Mouse (Mus musculus): Measurements from ENCODE around the gene Tango2.
"Not testable (repeated sequence)": the region's sequence is repeated elsewhere in the genome, so short reads cannot be mapped to it uniquely, and the experiment has no call there.

Tango2 gene

DNA sequence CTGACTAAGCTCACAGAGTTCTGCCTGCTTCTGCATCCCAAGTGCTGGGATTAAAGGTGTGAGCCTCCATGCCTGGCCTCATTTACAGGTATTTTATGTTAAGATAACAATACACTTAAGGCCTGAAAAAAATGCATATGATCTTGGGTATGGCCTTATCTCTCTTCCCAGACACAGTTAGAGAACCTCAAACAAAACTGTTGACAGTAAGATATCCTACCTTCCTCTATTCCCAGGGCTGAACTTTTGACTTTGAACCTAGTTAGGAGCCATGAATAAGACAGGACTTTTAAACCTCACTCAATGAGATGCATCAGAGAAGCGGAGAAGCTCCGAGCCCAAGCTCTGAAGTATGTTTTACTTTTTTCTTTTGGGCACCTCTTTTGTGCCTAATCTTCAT, 5.8 kb downstream of the Tango2 start:
- DNase-seq (ENCODE audit: low read depth, low spot score), result no peak
- Histone ChIP-seq H3K36me3 (ENCODE audit: control insufficient read depth, insufficient read depth, low read length, poor library complexity, severe bottlenecking) (no peaks in the 10 kb centered on the region), H3K27me3 (ENCODE audit: control insufficient read depth, insufficient read depth, low read length, poor library complexity, severe bottlenecking) (no peaks in the 10 kb centered on the region)

DNA sequence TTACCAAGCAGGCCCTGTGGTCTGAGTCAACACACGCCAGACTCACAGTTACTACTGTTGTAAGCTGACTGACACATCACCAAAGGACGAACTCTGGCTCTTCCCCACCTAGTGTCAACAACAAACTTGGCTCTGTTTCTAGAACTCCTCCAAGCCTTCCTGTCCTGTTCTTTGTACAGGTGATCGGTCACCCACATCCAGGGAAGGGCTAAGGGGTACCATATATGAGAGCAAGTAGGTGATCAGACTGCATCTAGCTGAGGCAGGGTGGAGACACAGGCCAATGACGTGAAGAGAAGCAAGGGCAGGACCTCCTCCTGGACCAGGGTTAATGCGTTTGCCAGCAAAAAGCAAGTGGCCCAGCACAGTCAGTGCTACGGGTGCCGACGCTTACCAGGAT, 6.3 kb downstream of the Tango2 start:
- no peak for DNase-seq (ENCODE audit: low read depth, low spot score)

DNA sequence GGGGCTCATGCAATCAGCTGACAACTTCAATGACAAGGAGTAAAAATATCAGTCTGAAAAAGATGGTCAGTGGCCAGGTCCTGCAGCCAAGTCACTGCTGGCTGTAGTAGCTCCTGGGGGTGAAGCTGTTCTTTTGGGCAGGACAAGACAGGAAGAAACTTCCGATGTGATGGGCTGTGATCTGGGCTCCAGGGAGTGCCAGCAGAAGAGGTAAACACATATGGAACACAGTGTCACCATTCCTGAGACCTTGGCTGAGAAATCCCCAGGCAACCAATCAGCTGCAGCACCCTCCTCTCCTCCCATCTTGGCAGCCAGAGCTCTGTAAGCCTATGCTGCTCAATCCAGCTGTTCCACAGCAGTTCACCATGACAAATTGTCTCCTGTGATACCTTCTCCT, 8.0 kb downstream of the Tango2 start:
- H3K27me3 ChIP-seq (ENCODE audit: control insufficient read depth, insufficient read depth, low read length, poor library complexity, severe bottlenecking), result no peaks in the 10 kb centered on the region
- DNase-seq (ENCODE audit: low read depth, low spot score), result no peak
- no peaks in the 10 kb centered on the region for H3K36me3 ChIP-seq (ENCODE audit: control insufficient read depth, insufficient read depth, low read length, poor library complexity, severe bottlenecking)

More for the DNA sequence above, 6.3 kb downstream of the Tango2 start:
- Histone ChIP-seq H3K36me3 (ENCODE audit: control insufficient read depth, insufficient read depth, low read length, poor library complexity, severe bottlenecking) (no peaks in the 10 kb centered on the region), H3K27me3 (ENCODE audit: control insufficient read depth, insufficient read depth, low read length, poor library complexity, severe bottlenecking) (no peaks in the 10 kb centered on the region)

DNA sequence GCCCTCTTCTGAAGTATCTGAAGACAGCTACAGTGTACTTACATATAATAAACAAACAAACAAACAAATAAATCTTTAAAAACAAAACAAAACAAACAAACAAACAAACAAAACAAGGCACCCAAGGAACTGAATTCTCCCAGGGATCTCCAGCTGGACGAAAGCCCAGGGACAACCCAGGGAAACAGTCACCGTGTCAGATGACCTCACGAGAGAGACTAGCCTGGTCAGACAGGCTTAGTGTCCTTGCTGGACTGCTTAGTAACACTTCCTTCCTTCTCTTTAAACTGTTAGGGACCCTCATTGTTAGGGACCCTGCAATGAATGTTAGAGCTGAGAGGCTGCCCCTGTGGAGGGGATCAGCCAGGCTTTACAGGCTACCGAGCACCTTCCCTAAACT, 10.6 kb downstream of the Tango2 start:
- DNase-seq (ENCODE audit: low read depth, low spot score), result no peak
- Histone ChIP-seq H3K36me3 (ENCODE audit: control insufficient read depth, insufficient read depth, low read length, poor library complexity, severe bottlenecking) (no peaks in the 10 kb centered on the region), H3K27me3 (ENCODE audit: control insufficient read depth, insufficient read depth, low read length, poor library complexity, severe bottlenecking) (no peaks in the 10 kb centered on the region)

DNA sequence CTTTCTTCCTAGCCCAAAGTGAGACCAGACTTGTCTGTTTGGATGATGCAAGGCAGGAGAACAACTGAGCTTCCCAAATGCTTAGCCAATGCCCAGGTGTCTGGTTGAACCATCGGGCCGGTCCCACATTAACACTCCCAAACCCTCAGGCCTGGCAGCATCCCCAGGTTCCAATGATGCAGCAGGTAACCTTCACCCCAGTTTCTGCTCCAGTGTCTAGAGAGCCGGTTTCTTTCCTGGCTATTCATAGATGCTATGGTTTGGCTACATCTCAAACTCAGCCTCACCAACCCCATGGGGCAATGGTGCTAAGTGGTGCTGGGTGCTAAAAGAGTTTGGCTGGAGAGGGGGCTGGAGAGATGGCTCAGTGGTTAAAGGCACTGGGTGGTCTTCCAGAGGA, 11.9 kb downstream of the Tango2 start:
- no peak for DNase-seq (ENCODE audit: low read depth, low spot score)

DNA sequence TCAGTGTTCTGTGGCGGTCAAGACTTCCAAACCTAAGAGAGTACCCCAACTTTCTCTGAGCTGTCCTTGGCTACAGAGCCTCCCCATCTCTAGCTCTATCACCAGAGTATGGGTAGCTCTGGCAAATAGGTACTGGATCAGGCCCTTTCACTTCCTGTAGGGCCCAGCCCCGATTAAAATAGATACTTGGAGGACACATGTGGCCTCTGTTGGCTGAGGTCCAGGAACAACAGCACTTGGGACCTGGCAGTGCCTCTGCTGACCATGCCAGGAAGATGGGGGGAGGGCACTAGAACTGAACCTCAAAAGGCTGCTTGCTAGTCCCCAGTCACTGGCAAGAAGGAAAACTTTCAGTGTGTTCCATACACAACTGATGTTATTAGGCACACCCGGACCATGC, 13.9 kb downstream of the Tango2 start:
- no peak for DNase-seq (ENCODE audit: low read depth, low spot score)
- no peaks in the 10 kb centered on the region for H3K27me3 ChIP-seq (ENCODE audit: control insufficient read depth, insufficient read depth, low read length, poor library complexity, severe bottlenecking)

More for the DNA sequence above, 11.9 kb downstream of the Tango2 start:
- H3K36me3 ChIP-seq (ENCODE audit: control insufficient read depth, insufficient read depth, low read length, poor library complexity, severe bottlenecking), result no peaks in the 10 kb centered on the region
- no peaks in the 10 kb centered on the region for H3K27me3 ChIP-seq (ENCODE audit: control insufficient read depth, insufficient read depth, low read length, poor library complexity, severe bottlenecking)

DNA sequence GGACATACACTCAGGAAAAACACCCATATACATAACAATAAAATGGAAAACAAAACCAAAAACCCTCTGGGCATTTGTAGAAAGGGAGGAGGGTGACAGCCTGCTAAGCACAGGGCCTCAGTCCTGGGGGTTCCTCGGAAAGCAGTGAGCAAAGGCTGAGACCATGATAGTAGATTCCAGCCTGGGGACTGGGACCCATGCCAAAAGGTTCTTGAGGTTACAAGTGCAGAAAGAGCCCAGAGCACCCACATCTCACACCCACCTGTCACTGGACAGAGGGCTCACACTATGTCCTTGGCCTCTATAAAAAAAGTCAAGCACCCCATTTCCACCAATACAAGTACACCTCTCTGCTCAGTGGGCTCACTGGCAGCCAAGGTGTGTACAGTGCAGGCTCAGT, 19.4 kb downstream of the Tango2 start:
- DNase-seq (ENCODE audit: low read depth, low spot score), result no peak
- Histone ChIP-seq H3K27me3 (ENCODE audit: control insufficient read depth, insufficient read depth, low read length, poor library complexity, severe bottlenecking) (no peaks in the 10 kb centered on the region), H3K36me3 (ENCODE audit: control insufficient read depth, insufficient read depth, low read length, poor library complexity, severe bottlenecking) (no peaks in the 10 kb centered on the region)

More for the DNA sequence above, 13.9 kb downstream of the Tango2 start:
- no peaks in the 10 kb centered on the region for H3K36me3 ChIP-seq (ENCODE audit: control insufficient read depth, insufficient read depth, low read length, poor library complexity, severe bottlenecking)

DNA sequence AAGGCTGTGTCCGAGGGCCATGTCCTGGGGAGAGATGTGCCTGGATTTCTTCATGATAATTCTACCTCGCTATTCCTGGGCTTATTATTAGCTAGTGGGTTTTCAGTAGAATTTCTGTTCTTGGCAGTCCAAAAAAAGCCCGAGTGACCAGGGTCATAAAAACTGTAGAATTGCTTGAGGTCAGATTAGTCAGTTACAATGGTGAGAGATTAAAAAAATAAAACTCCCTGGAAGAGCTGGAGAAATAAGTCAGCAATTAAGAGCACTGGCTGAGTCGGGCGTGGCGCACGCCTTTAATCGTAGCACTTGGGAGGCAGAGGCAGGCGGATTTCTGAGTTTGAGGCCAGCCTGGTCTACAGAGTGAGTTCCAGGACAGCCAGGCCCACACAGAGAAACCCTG, 20.0 kb downstream of the Tango2 start:
- DNase-seq (ENCODE audit: low read depth, low spot score), result no peak
- Histone ChIP-seq H3K27me3 (ENCODE audit: control insufficient read depth, insufficient read depth, low read length, poor library complexity, severe bottlenecking) (no peaks in the 10 kb centered on the region), H3K36me3 (ENCODE audit: control insufficient read depth, insufficient read depth, low read length, poor library complexity, severe bottlenecking) (no peaks in the 10 kb centered on the region)

DNA sequence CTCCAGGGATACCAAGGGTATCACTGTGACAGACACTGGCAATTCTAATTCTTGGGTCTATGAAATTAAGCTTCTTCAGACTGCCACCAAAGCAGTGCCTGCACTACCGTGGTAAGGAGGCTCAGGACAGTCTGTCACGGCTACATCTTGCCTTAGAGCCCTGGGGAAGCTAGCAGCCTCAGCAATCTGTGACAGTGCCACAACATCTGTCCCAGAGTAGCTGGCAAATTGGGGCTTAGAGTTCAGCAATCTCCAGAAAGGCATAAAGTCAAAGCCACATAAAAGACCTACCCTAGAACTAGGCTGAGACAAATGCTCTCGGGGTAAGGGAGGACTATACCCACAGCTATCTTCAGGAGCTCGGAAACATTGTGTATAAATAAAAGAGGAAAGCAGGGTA, 22.2 kb downstream of the Tango2 start:
- Histone ChIP-seq H3K36me3 (ENCODE audit: control insufficient read depth, insufficient read depth, low read length, poor library complexity, severe bottlenecking) (no peaks in the 10 kb centered on the region), H3K27me3 (ENCODE audit: control insufficient read depth, insufficient read depth, low read length, poor library complexity, severe bottlenecking) (no peaks in the 10 kb centered on the region)
- DNase-seq (ENCODE audit: low read depth, low spot score), result no peak

DNA sequence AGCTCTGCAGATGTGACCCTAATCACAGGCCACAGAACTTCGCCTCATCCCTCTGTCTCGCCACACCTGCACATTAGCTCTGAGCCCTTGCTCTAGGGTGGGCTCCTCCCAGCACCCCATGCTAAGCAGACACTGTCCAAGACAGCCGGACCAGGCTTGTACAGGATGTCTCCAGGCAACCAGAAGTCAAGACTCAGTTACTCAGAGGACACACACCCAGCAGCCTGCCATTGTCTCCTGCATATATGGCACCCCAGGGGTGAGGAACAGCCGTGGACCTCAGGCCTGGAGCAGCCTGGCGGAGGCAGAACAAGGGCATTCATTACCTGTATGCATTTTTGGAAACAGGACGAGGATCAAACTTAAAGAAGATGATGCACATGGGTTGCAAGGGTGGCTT, 23.9 kb downstream of the Tango2 start:
- DNase-seq (ENCODE audit: low read depth, low spot score), result no peak
- no peaks in the 10 kb centered on the region for H3K27me3 ChIP-seq (ENCODE audit: control insufficient read depth, insufficient read depth, low read length, poor library complexity, severe bottlenecking)
- no peaks in the 10 kb centered on the region for H3K36me3 ChIP-seq (ENCODE audit: control insufficient read depth, insufficient read depth, low read length, poor library complexity, severe bottlenecking)

DNA sequence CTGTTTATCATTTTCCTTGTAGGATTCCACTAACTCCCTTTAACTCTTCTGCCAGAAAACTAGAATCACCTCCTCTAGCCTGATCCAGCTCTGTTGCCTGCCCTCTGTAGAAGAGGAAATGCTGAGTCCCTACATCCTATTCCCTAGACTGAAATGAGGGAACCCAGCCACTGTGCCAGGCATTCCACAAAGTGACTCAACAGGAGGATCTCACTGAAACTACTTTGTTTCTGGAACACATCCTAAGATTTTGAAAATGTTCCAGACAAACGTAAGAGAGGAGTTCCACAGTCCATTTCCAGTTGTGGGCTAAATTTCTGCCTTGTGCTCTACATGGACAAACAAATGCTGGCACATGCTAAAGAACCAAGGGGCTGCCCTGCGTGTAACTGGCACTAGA, 24.4 kb downstream of the Tango2 start:
- Histone ChIP-seq H3K27me3 (ENCODE audit: control insufficient read depth, insufficient read depth, low read length, poor library complexity, severe bottlenecking) (no peaks in the 10 kb centered on the region), H3K36me3 (ENCODE audit: control insufficient read depth, insufficient read depth, low read length, poor library complexity, severe bottlenecking) (no peaks in the 10 kb centered on the region)
- DNase-seq (ENCODE audit: low read depth, low spot score), result no peak

DNA sequence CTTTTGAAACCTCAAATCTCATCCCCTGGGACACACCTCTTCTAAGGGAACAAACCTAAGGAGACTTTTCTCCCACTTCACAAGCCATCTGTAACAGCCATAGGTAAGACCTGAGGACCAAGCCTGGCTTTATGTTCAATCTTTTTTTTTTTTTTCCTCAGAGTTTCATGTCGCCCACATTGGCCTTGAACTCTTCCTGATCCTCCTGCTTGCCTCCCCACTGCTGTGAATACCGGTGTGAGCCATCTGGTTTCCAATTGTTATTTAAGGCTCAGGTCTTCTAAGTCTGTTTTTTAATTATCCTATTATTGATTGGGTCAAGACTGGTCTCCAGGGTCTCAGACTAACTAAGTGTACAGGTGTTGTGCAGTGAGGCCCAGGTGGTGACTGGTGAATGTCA, 26.5 kb downstream of the Tango2 start:
- Histone ChIP-seq H3K27me3 (ENCODE audit: control insufficient read depth, insufficient read depth, low read length, poor library complexity, severe bottlenecking) (no peaks in the 10 kb centered on the region), H3K36me3 (ENCODE audit: control insufficient read depth, insufficient read depth, low read length, poor library complexity, severe bottlenecking) (no peaks in the 10 kb centered on the region; the same call in 1 of the 2 replicates)
- DNase-seq (ENCODE audit: low read depth, low spot score), result no peak

DNA sequence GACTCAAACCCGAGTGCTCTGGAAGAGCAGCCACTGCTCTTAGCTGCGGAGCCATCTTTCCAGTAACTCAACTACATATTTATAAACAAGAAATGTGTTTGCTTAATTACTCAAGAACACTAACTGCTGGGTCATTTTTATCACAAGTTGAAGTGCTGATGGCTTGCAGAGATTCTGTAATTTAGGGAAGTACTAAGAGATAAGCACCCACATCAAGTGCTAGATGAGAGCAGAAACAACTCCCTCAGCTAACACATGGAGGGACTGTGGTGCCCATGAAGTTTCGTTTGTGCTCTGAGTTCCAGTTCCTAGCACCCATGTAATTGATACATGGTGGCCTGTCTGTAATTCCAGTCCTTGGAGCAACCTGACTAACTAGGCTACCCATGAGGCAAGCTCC, 28.9 kb downstream of the Tango2 start:
- Histone ChIP-seq H3K36me3 (ENCODE audit: control insufficient read depth, insufficient read depth, low read length, poor library complexity, severe bottlenecking) (peaks cover 2% of the 10 kb centered on the region), H3K27me3 (ENCODE audit: control insufficient read depth, insufficient read depth, low read length, poor library complexity, severe bottlenecking) (no peaks in the 10 kb centered on the region)
- DNase-seq (ENCODE audit: low read depth, low spot score), result no peak

DNA sequence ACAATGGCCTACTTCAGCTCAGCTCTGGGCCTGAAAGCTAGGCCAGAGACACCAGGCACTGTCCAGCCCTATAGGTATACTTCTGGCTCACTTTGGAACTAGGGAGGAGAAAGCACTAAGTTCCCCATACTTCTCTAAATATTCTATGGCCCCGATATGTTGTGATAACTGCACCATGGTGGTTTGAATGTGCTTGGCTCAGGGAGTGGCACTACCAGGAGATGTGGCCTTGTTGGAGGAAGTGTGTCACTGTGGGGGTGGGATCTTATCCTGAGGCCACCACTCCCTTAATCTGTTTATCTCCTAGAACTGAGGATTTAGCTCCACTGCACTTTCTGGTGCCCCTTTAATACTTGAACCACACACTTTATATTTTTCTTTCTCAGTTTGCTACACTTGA, 39.7 kb downstream of the Tango2 start:
- Histone ChIP-seq H3K27me3 (ENCODE audit: control insufficient read depth, insufficient read depth, low read length, poor library complexity, severe bottlenecking) (no peaks in the 10 kb centered on the region), H3K36me3 (ENCODE audit: control insufficient read depth, insufficient read depth, low read length, poor library complexity, severe bottlenecking) (peaks cover 5% of the 10 kb centered on the region; the same call in 1 of the 2 replicates)
- DNase-seq (ENCODE audit: low read depth, low spot score), result no peak

DNA sequence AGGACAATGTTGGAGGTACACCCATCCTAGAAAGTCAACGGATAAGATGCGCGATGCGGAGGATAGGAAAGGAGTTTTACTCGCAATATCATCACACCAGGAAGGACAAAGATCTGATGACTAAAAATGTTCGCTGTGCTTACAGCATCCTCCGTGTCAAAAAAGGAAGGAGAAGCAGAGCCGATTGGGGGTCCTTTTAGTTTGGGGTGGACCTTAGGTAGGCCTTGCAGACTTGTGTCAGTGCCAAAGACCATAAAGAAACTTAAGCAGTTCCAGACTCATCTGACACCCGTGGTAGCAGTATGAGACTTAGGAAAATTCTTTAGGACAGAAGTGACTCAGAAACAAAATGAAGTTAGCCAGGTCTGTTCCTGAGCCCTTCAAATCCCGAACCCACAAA, 58.3 kb downstream of the Tango2 start:
- not testable (repeated sequence) for H3K27me3 ChIP-seq (ENCODE audit: control insufficient read depth, insufficient read depth, low read length, poor library complexity, severe bottlenecking); H3K36me3 ChIP-seq (ENCODE audit: control insufficient read depth, insufficient read depth, low read length, poor library complexity, severe bottlenecking); DNase-seq (ENCODE audit: low read depth, low spot score)

DNA sequence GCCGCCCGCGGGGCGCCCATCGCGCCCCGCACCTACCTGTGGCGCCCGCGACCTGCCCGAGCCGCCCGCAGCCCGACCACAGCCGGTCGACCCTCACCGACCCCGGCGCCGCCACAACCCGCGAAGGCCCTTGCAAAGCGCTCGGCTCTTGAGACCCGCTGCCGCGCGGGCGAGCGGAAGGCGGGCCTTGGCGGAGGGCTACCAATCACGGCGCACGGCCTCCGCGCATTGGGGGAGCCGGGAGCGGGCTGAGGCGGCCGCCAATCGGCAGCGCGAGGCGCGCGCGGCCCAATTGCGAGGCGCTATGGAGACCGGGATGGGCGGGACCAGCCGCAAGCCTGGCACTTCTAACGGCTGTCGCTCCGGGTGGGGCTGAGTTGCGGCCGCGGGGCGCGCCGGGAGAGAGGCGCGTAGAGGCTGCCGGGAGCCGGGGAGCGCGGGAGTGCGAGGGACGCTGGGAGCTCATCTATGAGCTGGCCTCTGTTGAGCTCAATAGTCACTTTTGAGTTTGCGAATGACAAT, 58.8 kb downstream of the Tango2 start, which contains the start of gene Dgcr8:
Gene Dgcr8 (minus strand): TSS at position 180 of the 522 bp plus-strand sequence.
- no peaks in the 10 kb centered on the region for H3K27me3 ChIP-seq (ENCODE audit: control insufficient read depth, insufficient read depth, low read length, poor library complexity, severe bottlenecking)
- H3K36me3 ChIP-seq (ENCODE audit: control insufficient read depth, insufficient read depth, low read length, poor library complexity, severe bottlenecking), result peaks cover under 1% of the 10 kb centered on the region

More for the DNA sequence above, 58.8 kb downstream of the Tango2 start, which contains the start of gene Dgcr8:
- DNase-seq (ENCODE audit: low read depth, low spot score), result peak; percentile 96

Measured in splenic B cell, adult 2 months (primary cell).